Mouse (Mus musculus) liver, adult 2 months (tissue): ENCODE data around the gene Rapgef2. TPM values are rescaled to one million over a fixed set of nuclear protein-coding genes. Genes with fewer than 3 reads are reported as not detected.

Experiments
- DNase-seq: peaks from one replicate; pipeline ENCODE4 v3.0.0-alpha.2; 2011; ENCODE audit warnings: low read depth, low spot score; ENCODE audit errors: extremely low read depth
- H3K27ac ChIP-seq: fragments of 200-500 bp; replicated peaks from 2 replicates; pipeline ENCODE4 v1.5.1; 2012; ENCODE audit warnings: low read depth, mild to moderate bottlenecking, control low read depth, inconsistent platforms, low read length; ENCODE audit not compliant: insufficient read depth
- H3K27me3 ChIP-seq: fragments of 200-500 bp; 2 replicates; pipeline ENCODE4 v1.6.1; 2012; ENCODE audit warnings: mild to moderate bottlenecking, moderate library complexity, low read length, inconsistent platforms; ENCODE audit not compliant: control insufficient read depth, insufficient read depth
- H3K36me3 ChIP-seq: fragments of 200-500 bp; 2 replicates; pipeline ENCODE4 v1.6.1; 2012; ENCODE audit warnings: low read length, inconsistent platforms; ENCODE audit not compliant: control insufficient read depth, insufficient read depth
- H3K4me1 ChIP-seq: fragments of 200-500 bp; 2 replicates; pipeline ENCODE4 v1.6.1; 2011; ENCODE audit warnings: low read length; ENCODE audit not compliant: control insufficient read depth, insufficient read depth
- H3K4me3 ChIP-seq: fragments of 200-500 bp; 2 replicates; pipeline ENCODE4 v1.5.1; 2011; ENCODE audit warnings: low read depth, mild to moderate bottlenecking, control low read depth, low read length, moderate library complexity; ENCODE audit not compliant: insufficient read depth
- H3K79me2 ChIP-seq: fragments of 200-500 bp; 2 replicates; pipeline ENCODE4 v1.6.1; 2012; ENCODE audit warnings: inconsistent platforms, mild to moderate bottlenecking, low read length, moderate library complexity; ENCODE audit not compliant: control insufficient read depth, insufficient read depth
- H3K9ac ChIP-seq: fragments of 200-500 bp; 2 replicates; pipeline ENCODE4 v1.6.1; 2012; ENCODE audit warnings: low read depth, mild to moderate bottlenecking, control low read depth, inconsistent platforms, low read length
- CTCF ChIP-seq: fragments of 200-500 bp; IDR thresholded peaks from 2 replicates; pipeline ENCODE4 v1.5.1; 2011; ENCODE audit warnings: low read depth, low read length, control low read depth
- POLR2A ChIP-seq: fragments of 200-500 bp; IDR thresholded peaks from 2 replicates; pipeline ENCODE4 v1.6.1; 2011; ENCODE audit warnings: low read length, control low read depth; ENCODE audit not compliant: insufficient read depth; ENCODE audit errors: extremely low read depth
- WGBS: fragments of 180-500 bp; shearing (Covaris S2); methylation state at CpG from one replicate; pipeline ENCODE4 v1.1.7; 2018; 5-methylcytosine and 5-hydroxymethylcytosine counted together
- polyA plus RNA-seq: library from polyadenylated mRNA; depleted of rRNA; stranded (reverse); fragments of >200 nt; gene quantifications from 2 replicates; pipeline ENCODE4 v1.2.3, GENCODE M21; 2012
- total RNA-seq: library from RNA; depleted of rRNA; stranded (reverse); fragments of >200 nt; gene quantifications from 2 replicates; pipeline ENCODE4 v1.2.3, GENCODE M21; 2014

Rapgef2 gene
- total and polyA plus RNA-seq, 2 experiments, result 4.2 to 15.3 TPM

DNA sequence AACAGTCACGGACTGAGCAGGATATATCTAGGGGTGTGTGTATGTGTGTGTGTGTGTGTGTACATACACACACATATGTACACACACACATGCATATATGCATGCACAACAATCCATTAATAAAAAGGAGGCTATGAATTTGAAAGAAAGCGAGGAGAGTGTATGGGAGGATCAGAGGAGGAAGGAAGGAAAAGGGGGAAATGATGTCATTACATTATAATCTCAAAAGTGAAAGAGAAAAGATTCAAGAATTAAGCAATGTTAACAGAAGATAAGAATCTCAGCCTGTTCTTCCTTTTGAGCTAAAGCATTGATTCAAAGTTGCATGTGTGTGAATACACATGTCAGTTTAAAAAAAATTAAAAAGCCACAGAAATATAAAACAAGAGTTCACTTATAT is 158.5 kb downstream of the Rapgef2 start:
- H3K27me3 ChIP-seq, result no peaks in the 10 kb centered on the region
- H3K79me2 ChIP-seq, result peaks cover 14% of the 10 kb centered on the region; the same call in 1 of the 2 replicates
- H3K4me1 ChIP-seq, result peaks cover 2% of the 10 kb centered on the region; the same call in 1 of the 2 replicates
- H3K36me3 ChIP-seq, result no peaks in the 10 kb centered on the region
- H3K4me3 ChIP-seq, result no peak overlapping the region
- peak; percentile 14 for DNase-seq
- H3K27ac ChIP-seq, result no peak overlapping the region
- 78% methylated on average over 2 of the region's 2 CpGs for WGBS
- TF ChIP-seq CTCF (no peak), POLR2A (no peak)
- H3K9ac ChIP-seq, result no peak overlapping the region

DNA sequence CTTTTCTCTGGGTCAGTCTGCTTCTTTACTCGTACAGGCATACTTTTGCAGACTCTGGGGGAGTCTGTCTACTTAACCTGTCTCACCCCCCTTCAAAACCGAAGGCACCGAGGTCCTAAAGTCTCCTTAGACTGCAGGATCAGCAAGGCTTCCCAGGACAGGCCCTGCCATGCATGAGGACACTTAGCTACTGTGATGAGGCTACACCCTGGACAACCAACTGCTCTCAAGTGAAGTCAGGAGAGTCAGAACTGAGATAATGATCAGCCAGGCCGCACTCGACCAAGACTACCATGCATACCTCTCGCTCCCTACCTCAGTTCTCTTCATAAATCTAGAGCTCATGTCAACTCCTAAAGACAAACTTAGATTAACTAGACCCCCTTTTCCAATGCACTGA is 159.5 kb downstream of the Rapgef2 start:
- Histone ChIP-seq H3K4me3 (no peak overlapping the region), H3K4me1 (peaks cover 2% of the 10 kb centered on the region; the same call in 1 of the 2 replicates), H3K27me3 (no peaks in the 10 kb centered on the region), H3K79me2 (peaks cover 11% of the 10 kb centered on the region; the same call in 1 of the 2 replicates), H3K36me3 (no peaks in the 10 kb centered on the region), H3K27ac (no peak overlapping the region), H3K9ac (no peak overlapping the region)
- WGBS, result 94% methylated on average over 6 of the region's 6 CpGs
- TF ChIP-seq POLR2A, result no peak
- TF ChIP-seq CTCF, result no peak
- DNase-seq, result no peak

GRCm38 (mm10) chr3:79121391-79121790 is 164.9 kb downstream of the Rapgef2 start:
- 94% methylated on average over 7 of the region's 7 CpGs for WGBS
- Histone ChIP-seq H3K79me2 (peaks cover 14% of the 10 kb centered on the region; the same call in 1 of the 2 replicates), H3K4me1 (no peaks in the 10 kb centered on the region; the same call in 1 of the 2 replicates), H3K4me3 (no peak overlapping the region), H3K27me3 (no peaks in the 10 kb centered on the region), H3K27ac (no peak overlapping the region), H3K9ac (no peak overlapping the region), H3K36me3 (no peaks in the 10 kb centered on the region; the same call in 1 of the 2 replicates)
- TF ChIP-seq POLR2A (no peak), CTCF (no peak)
- no peak for DNase-seq

- WGBS, result 96% methylated on average over 12 of the region's 12 CpGs
- no peak overlapping the region for H3K9ac ChIP-seq
- no peaks in the 10 kb centered on the region for H3K27me3 ChIP-seq
- H3K4me3 ChIP-seq, result no peak overlapping the region
- DNase-seq, result no peak
- TF ChIP-seq POLR2A (no peak), CTCF (no peak)
- no peaks in the 10 kb centered on the region; the same call in 1 of the 2 replicates for H3K36me3 ChIP-seq
- no peak overlapping the region for H3K27ac ChIP-seq
- no peaks in the 10 kb centered on the region; the same call in 1 of the 2 replicates for H3K4me1 ChIP-seq
- H3K79me2 ChIP-seq, result peaks cover 14% of the 10 kb centered on the region; the same call in 1 of the 2 replicates
Measured at GRCm38 (mm10) chr3:79119983-79120382, 166.3 kb downstream of the Rapgef2 start.

- TF ChIP-seq CTCF (peak; percentile 80), POLR2A (no peak)
- H3K9ac ChIP-seq, result no peak overlapping the region
- H3K36me3 ChIP-seq, result peaks cover 2% of the 10 kb centered on the region; the same call in 1 of the 2 replicates
- no peak overlapping the region for H3K27ac ChIP-seq
- no peaks in the 10 kb centered on the region for H3K4me1 ChIP-seq
- H3K79me2 ChIP-seq, result peaks cover 7% of the 10 kb centered on the region; the same call in 1 of the 2 replicates
- WGBS, result 94% methylated on average over 6 of the region's 6 CpGs
- H3K4me3 ChIP-seq, result no peak overlapping the region
- no peaks in the 10 kb centered on the region for H3K27me3 ChIP-seq
- DNase-seq, result peak; percentile 26
Measured at GRCm38 (mm10) chr3:79110153-79110552, 176.2 kb downstream of the Rapgef2 start.

DNA sequence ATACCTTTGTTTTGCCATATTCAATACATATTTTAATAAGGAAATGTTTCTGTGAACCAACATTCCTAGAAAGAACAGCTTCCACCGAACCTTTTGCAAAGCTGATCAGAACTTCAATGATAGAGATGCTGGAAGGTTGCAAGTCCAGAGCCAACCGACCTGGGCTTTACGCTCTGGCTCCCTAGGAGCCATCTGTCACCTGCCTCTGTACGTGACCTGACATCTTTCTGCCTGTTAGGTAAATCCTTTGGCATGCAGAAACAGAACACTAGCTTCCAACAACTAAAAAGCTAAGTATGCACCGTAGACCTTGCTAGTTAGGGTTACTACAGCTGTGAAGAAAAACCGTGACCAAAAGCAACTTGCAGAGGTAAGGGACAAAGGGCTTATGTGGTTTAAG is 178.1 kb downstream of the Rapgef2 start:
- no peak for DNase-seq
- Histone ChIP-seq H3K36me3 (peaks cover 2% of the 10 kb centered on the region; the same call in 1 of the 2 replicates), H3K27me3 (no peaks in the 10 kb centered on the region), H3K9ac (no peak overlapping the region), H3K4me3 (no peak overlapping the region), H3K79me2 (peaks cover 5% of the 10 kb centered on the region; the same call in 1 of the 2 replicates), H3K4me1 (no peaks in the 10 kb centered on the region), H3K27ac (no peak overlapping the region)
- 94% methylated on average over 6 of the region's 6 CpGs for WGBS
- no peak for TF ChIP-seq POLR2A
- no peak for TF ChIP-seq CTCF
